Mouse (Mus musculus) erythroblast, adult 5-6 weeks (primary cell): ENCODE results near the gene Dapk1. TPM values are rescaled to one million over a fixed set of nuclear protein-coding genes. Genes with fewer than 3 reads are reported as not detected.

Experiments used
- ATAC-seq: replicated peaks from 2 replicates; pipeline ENCODE4 v1.8.0; 2016; ENCODE audit warnings: moderate number of reproducible peaks, mild to moderate bottlenecking, moderate TSS enrichment, inconsistent platforms; ENCODE audit not compliant: poor library complexity, low FRiP score, severe bottlenecking
- total RNA-seq, 2 experiments: library from RNA; stranded (forward) in 1 of 2; stranded (reverse) in 1 of 2; fragments of 150-400 nt in 1 of 2; fragments of 200-764, 138-1000 nt in 1 of 2; gene quantifications; 2 replicates each; pipeline versions ENCODE4 v1.2.3 to v1.2.4; 2015 to 2017; ENCODE audit warnings: low replicate concordance in 2 of 2

Dapk1 gene
- total RNA-seq, 2 experiments from 2014 or later = 2.0 to 2.3 TPM

- no peak for ATAC-seq
These were observed 158.6 kb downstream of the Dapk1 start for GRCm38 (mm10) chr13:60760392-60760791.

GRCm38 (mm10) chr13:60761161-60761560, 159.4 kb downstream of the Dapk1 start:
- ATAC-seq = no peak

GRCm38 (mm10) chr13:60780534-60780933, 178.8 kb downstream of the Dapk1 start:
- no peak for ATAC-seq

- no peak for ATAC-seq
These were observed 181.6 kb downstream of the Dapk1 start for GRCm38 (mm10) chr13:60783301-60783700.

- ATAC-seq = no peak
These were observed 184.5 kb downstream of the Dapk1 start, which contains the start of gene BC051665 for GRCm38 (mm10) chr13:60786264-60786663. BC051665 (minus strand) TSS chr13:60786364.

GRCm38 (mm10) chr13:60789466-60789865, 187.7 kb downstream of the Dapk1 start:
- no peak for ATAC-seq

- ATAC-seq = no peak
These were observed 201.0 kb downstream of the Dapk1 start, which contains the start of gene Ctsll3 for GRCm38 (mm10) chr13:60802749-60803148. Ctsll3 (minus strand) TSS chr13:60802849.

GRCm38 (mm10) chr13:60809690-60810089, 207.9 kb downstream of the Dapk1 start:
- ATAC-seq = no peak

- no peak for ATAC-seq
These were observed 211.0 kb downstream of the Dapk1 start for GRCm38 (mm10) chr13:60812768-60813167.

Other genes with a start within 250 kb of the Dapk1 start
- not detected in 2 replicates for gene BC051665, start 184.4 kb downstream of the Dapk1 start, total RNA-seq (2015; ENCODE audit: low replicate concordance)
- not detected in 2 replicates for gene BC051665, start 184.4 kb downstream of the Dapk1 start, total RNA-seq (2017; ENCODE audit: low replicate concordance)
- gene Ctsll3, start 200.9 kb downstream of the Dapk1 start, total RNA-seq (2015; ENCODE audit: low replicate concordance) = not detected in 2 replicates
- gene Ctsll3, start 200.9 kb downstream of the Dapk1 start, total RNA-seq (2017; ENCODE audit: low replicate concordance) = not detected in 2 replicates